Mouse (Mus musculus) lung, adult 2 months (tissue): ENCODE results near the gene Tmem211. TPM values are rescaled to one million over a fixed set of nuclear protein-coding genes. Genes with fewer than 3 reads are reported as not detected.
A peak's percentile ranks its signal among the peaks of the same experiment; 100 is the strongest.

Source experiments
- DNase-seq: peaks from one replicate; pipeline ENCODE4 v3.0.0; 2022
- H3K4me1 ChIP-seq: fragments of 200-500 bp; 2 replicates; pipeline ENCODE4 v1.6.1; 2011; ENCODE audit warnings: low read length; ENCODE audit not compliant: control insufficient read depth, insufficient read depth
- H3K4me3 ChIP-seq: fragments of 200-500 bp; replicated peaks from 2 replicates; pipeline ENCODE3; 2011; ENCODE audit warnings: low read depth, mild to moderate bottlenecking, control low read depth, low read length; ENCODE audit errors: extremely low read depth
- CTCF ChIP-seq: fragments of 200-500 bp; IDR thresholded peaks from 2 replicates; pipeline ENCODE4 v1.5.1; 2011; ENCODE audit warnings: mild to moderate bottlenecking, low read length, control low read depth; ENCODE audit not compliant: insufficient read depth
- POLR2A ChIP-seq: fragments of 200-500 bp; IDR thresholded peaks from 2 replicates; pipeline ENCODE4 v1.6.1; 2011; ENCODE audit warnings: low read depth, mild to moderate bottlenecking, control low read depth, low read length, borderline replicate concordance; ENCODE audit errors: extremely low read depth
- WGBS: fragments of 180-500 bp; shearing (Covaris S2); methylation state at CpG from one replicate; pipeline ENCODE4 v1.1.7; 2018; 5-methylcytosine and 5-hydroxymethylcytosine counted together
- polyA plus RNA-seq: library from polyadenylated mRNA; depleted of rRNA; stranded (reverse); fragments of >200 nt; gene quantifications from 2 replicates; pipeline ENCODE4 v1.2.3, GENCODE M21; 2012

Gene Tmem211
- polyA plus RNA-seq, 1 experiment = 0.08 TPM

GRCm38 (mm10) chr5:113209898-113210297 lies 16.8 kb upstream of the Tmem211 start:
- 41% methylated on average over 13 of the region's 13 CpGs for WGBS
- no peak for DNase-seq
- peaks cover 39% of the 10 kb centered on the region for H3K4me1 ChIP-seq

GRCm38 (mm10) chr5:113210314-113210713 lies 16.4 kb upstream of the Tmem211 start:
- TF ChIP-seq POLR2A (0 out of 2 replicates have a peak, but pooled peaks have one; percentile 13), CTCF (no peak)
- peaks cover 39% of the 10 kb centered on the region for H3K4me1 ChIP-seq
- WGBS = 53% methylated on average over 6 of the region's 6 CpGs
- DNase-seq = no peak
- no peak overlapping the region for H3K4me3 ChIP-seq

More at GRCm38 (mm10) chr5:113209898-113210297, 16.8 kb upstream of the Tmem211 start:
- H3K4me3 ChIP-seq = no peak overlapping the region
- TF ChIP-seq POLR2A (no peak), CTCF (no peak)

GRCm38 (mm10) chr5:113212156-113212835 lies 14.4 kb upstream of the Tmem211 start:
- 51% methylated on average over 10 of the region's 10 CpGs for WGBS
- peaks cover 36% of the 10 kb centered on the region for H3K4me1 ChIP-seq
- no peak for DNase-seq
- H3K4me3 ChIP-seq = no peak overlapping the region
- TF ChIP-seq CTCF (no peak), POLR2A (no peak)

- peaks cover 35% of the 10 kb centered on the region for H3K4me1 ChIP-seq
- H3K4me3 ChIP-seq = no peak overlapping the region
- TF ChIP-seq CTCF (no peak), POLR2A (no peak)
- WGBS = 60% methylated on average over 8 of the region's 8 CpGs
- no peak for DNase-seq
Observed at GRCm38 (mm10) chr5:113214041-113214440, 12.7 kb upstream of the Tmem211 start.

GRCm38 (mm10) chr5:113214455-113214854 lies 12.3 kb upstream of the Tmem211 start:
- TF ChIP-seq POLR2A = no peak
- TF ChIP-seq CTCF = no peak
- no peak overlapping the region for H3K4me3 ChIP-seq
- 33% methylated on average over 11 of the region's 11 CpGs for WGBS
- DNase-seq = no peak
- peaks cover 33% of the 10 kb centered on the region for H3K4me1 ChIP-seq

- DNase-seq = no peak
- TF ChIP-seq CTCF (no peak), POLR2A (no peak)
- Histone ChIP-seq H3K4me3 (no peak overlapping the region), H3K4me1 (peaks cover 24% of the 10 kb centered on the region)
- WGBS = 66% methylated on average over 9 of the region's 9 CpGs
Observed at GRCm38 (mm10) chr5:113215610-113216011, 11.1 kb upstream of the Tmem211 start.

- Histone ChIP-seq H3K4me3 (no peak overlapping the region), H3K4me1 (peaks cover 18% of the 10 kb centered on the region)
- 47% methylated on average over 14 of the region's 14 CpGs for WGBS
- TF ChIP-seq CTCF (no peak), POLR2A (no peak)
- DNase-seq = no peak
Observed at GRCm38 (mm10) chr5:113216328-113216960, 10.3 kb upstream of the Tmem211 start.

- WGBS = 74% methylated on average over 12 of the region's 12 CpGs
Observed at GRCm38 (mm10) chr5:113217076-113217475, 9.6 kb upstream of the Tmem211 start.

GRCm38 (mm10) chr5:113218617-113219235 lies 8.0 kb upstream of the Tmem211 start:
- H3K4me3 ChIP-seq = no peak overlapping the region
- no peak for DNase-seq
- TF ChIP-seq CTCF (no peak), POLR2A (no peak)
- 46% methylated on average over 17 of the region's 17 CpGs for WGBS
- H3K4me1 ChIP-seq = peaks cover 9% of the 10 kb centered on the region

More at GRCm38 (mm10) chr5:113217076-113217475, 9.6 kb upstream of the Tmem211 start:
- peaks cover 16% of the 10 kb centered on the region for H3K4me1 ChIP-seq
- H3K4me3 ChIP-seq = no peak overlapping the region
- TF ChIP-seq CTCF (no peak), POLR2A (no peak)
- no peak for DNase-seq

GRCm38 (mm10) chr5:113219450-113219849 lies 7.3 kb upstream of the Tmem211 start:
- H3K4me3 ChIP-seq = no peak overlapping the region
- TF ChIP-seq CTCF = no peak
- no peak for TF ChIP-seq POLR2A
- WGBS = 73% methylated on average over 6 of the region's 6 CpGs
- H3K4me1 ChIP-seq = peaks cover 5% of the 10 kb centered on the region; the same call in 1 of the 2 replicates
- no peak for DNase-seq
